Mouse (Mus musculus) forebrain, embryonic 10.5 days (tissue): ENCODE results near the gene Agap1. TPM values are rescaled to one million over a fixed set of nuclear protein-coding genes. Genes with fewer than 3 reads are reported as not detected.
A peak's percentile ranks its signal among the peaks of the same experiment; 100 is the strongest.

Experiments used
- DNase-seq: peaks from one replicate; pipeline ENCODE4 v3.0.0-alpha.2; 2017; ENCODE audit warnings: low spot score; ENCODE audit errors: extremely low spot score
- H3K27ac ChIP-seq: fragments of 300-500 bp; sonication (generic); 2 replicates; pipeline ENCODE4 v1.5.1; 2016; ENCODE audit warnings: mild to moderate bottlenecking
- H3K27me3 ChIP-seq: fragments of 300-500 bp; sonication (generic); 2 replicates; pipeline ENCODE4 v1.6.1; 2016; ENCODE audit warnings: mild to moderate bottlenecking; ENCODE audit not compliant: poor library complexity, severe bottlenecking
- H3K36me3 ChIP-seq: fragments of 300-500 bp; sonication (generic); replicated peaks from 2 replicates; pipeline ENCODE4 v1.6.1; 2016; ENCODE audit warnings: mild to moderate bottlenecking, moderate library complexity
- H3K4me1 ChIP-seq: fragments of 300-500 bp; sonication (generic); 2 replicates; pipeline ENCODE4 v1.6.1; 2016
- H3K4me3 ChIP-seq: fragments of 300-500 bp; sonication (generic); 2 replicates; pipeline ENCODE4 v1.5.1; 2016; ENCODE audit warnings: mild to moderate bottlenecking, moderate library complexity
- H3K9me3 ChIP-seq: fragments of 300-500 bp; sonication (generic); 2 replicates; pipeline ENCODE4 v1.6.1; 2016; ENCODE audit warnings: mild to moderate bottlenecking, moderate library complexity
- WGBS: fragments of 180-500 bp; shearing (Covaris S2); methylation state at CpG from one replicate; pipeline ENCODE4 v1.1.7; 2016; 5-methylcytosine and 5-hydroxymethylcytosine counted together
- polyA plus RNA-seq: library from polyadenylated mRNA; unstranded; fragments of >200 nt; fragmentation: Nextera tagmentation; extraction: Ambion mirVana; gene quantifications from 2 replicates; pipeline ENCODE4 v1.2.1, GENCODE M21; 2016

Agap1 gene
- polyA plus RNA-seq, 1 experiment from 2014 or later = 14.3 TPM

GRCm38 (mm10) chr1:89439351-89439750 lies 15.3 kb upstream of the Agap1 start:
- no peak overlapping the region for H3K27ac ChIP-seq
- DNase-seq = no peak
- H3K9me3 ChIP-seq = no peaks in the 10 kb centered on the region
- H3K27me3 ChIP-seq = peaks cover 5% of the 10 kb centered on the region; the same call in 1 of the 2 replicates
- H3K4me1 ChIP-seq = peaks cover 17% of the 10 kb centered on the region
- H3K36me3 ChIP-seq = no peaks in the 10 kb centered on the region
- 84% methylated on average over 6 of the region's 6 CpGs for WGBS
- H3K4me3 ChIP-seq = no peak overlapping the region

GRCm38 (mm10) chr1:89441236-89441897 lies 13.2 kb upstream of the Agap1 start:
- H3K4me1 ChIP-seq = peaks cover 17% of the 10 kb centered on the region
- no peak overlapping the region for H3K27ac ChIP-seq
- H3K27me3 ChIP-seq = no peaks in the 10 kb centered on the region
- H3K9me3 ChIP-seq = no peaks in the 10 kb centered on the region
- no peak for DNase-seq
- 45% methylated on average over 5 of the region's 5 CpGs for WGBS
- H3K4me3 ChIP-seq = no peak overlapping the region
- H3K36me3 ChIP-seq = no peaks in the 10 kb centered on the region

GRCm38 (mm10) chr1:89443512-89443911 lies 11.1 kb upstream of the Agap1 start:
- Histone ChIP-seq H3K27me3 (no peaks in the 10 kb centered on the region), H3K9me3 (no peaks in the 10 kb centered on the region), H3K27ac (no peak overlapping the region), H3K4me1 (peaks cover 17% of the 10 kb centered on the region), H3K36me3 (no peaks in the 10 kb centered on the region), H3K4me3 (no peak overlapping the region)
- no peak for DNase-seq
- 74% methylated on average over 9 of the region's 9 CpGs for WGBS

- DNase-seq = no peak
These were observed 10.6 kb upstream of the Agap1 start for GRCm38 (mm10) chr1:89444014-89444413.

DNA sequence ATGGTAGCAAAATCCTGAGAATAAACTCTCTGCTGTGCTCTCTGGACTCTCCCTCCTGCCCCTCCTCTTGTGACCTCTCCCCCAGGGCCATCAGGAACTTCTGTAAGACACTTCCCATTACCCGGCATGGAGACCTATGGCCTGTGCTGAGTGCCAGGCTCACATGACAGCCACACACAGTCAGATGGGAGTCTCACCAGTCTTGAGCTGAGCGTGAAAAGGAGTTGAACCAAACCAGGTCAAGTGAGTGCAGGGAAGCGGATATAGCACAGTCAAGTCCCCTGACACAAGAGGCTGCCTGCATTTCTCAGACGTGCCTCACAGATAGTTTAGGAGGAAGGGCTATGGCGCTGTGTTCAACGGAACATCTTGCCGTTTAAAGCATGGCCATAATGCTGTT lies 4.5 kb upstream of the Agap1 start:
- no peak overlapping the region for H3K4me3 ChIP-seq
- H3K27ac ChIP-seq = no peak overlapping the region
- 84% methylated on average over 7 of the region's 7 CpGs for WGBS

More at GRCm38 (mm10) chr1:89444014-89444413, 10.6 kb upstream of the Agap1 start:
- Histone ChIP-seq H3K27me3 (no peaks in the 10 kb centered on the region), H3K27ac (no peak overlapping the region), H3K36me3 (no peaks in the 10 kb centered on the region), H3K9me3 (no peaks in the 10 kb centered on the region), H3K4me1 (peaks cover 17% of the 10 kb centered on the region), H3K4me3 (no peak overlapping the region)
- 87% methylated on average over 3 of the region's 3 CpGs for WGBS

GRCm38 (mm10) chr1:89452138-89452537 lies 2.5 kb upstream of the Agap1 start:
- WGBS = 95% methylated on average over 8 of the region's 8 CpGs
- no peak overlapping the region for H3K4me3 ChIP-seq
- no peak overlapping the region for H3K27ac ChIP-seq
- peaks cover 26% of the 10 kb centered on the region for H3K4me1 ChIP-seq
- no peaks in the 10 kb centered on the region for H3K9me3 ChIP-seq
- peaks cover 16% of the 10 kb centered on the region for H3K27me3 ChIP-seq
- DNase-seq = no peak
- H3K36me3 ChIP-seq = peaks cover 3% of the 10 kb centered on the region; the same call in 1 of the 2 replicates

More for the DNA sequence above, 4.5 kb upstream of the Agap1 start:
- no peaks in the 10 kb centered on the region for H3K9me3 ChIP-seq
- H3K36me3 ChIP-seq = no peaks in the 10 kb centered on the region
- peaks cover 16% of the 10 kb centered on the region for H3K27me3 ChIP-seq
- DNase-seq = no peak
- H3K4me1 ChIP-seq = peaks cover 7% of the 10 kb centered on the region

GRCm38 (mm10) chr1:89453666-89454065 lies 940 bp upstream of the Agap1 start:
- Histone ChIP-seq H3K4me1 (peaks cover 34% of the 10 kb centered on the region), H3K36me3 (peaks cover 17% of the 10 kb centered on the region), H3K27ac (peak overlapping the region; percentile 97), H3K27me3 (peaks cover 16% of the 10 kb centered on the region), H3K4me3 (peak overlapping the region; percentile 83), H3K9me3 (peaks cover 11% of the 10 kb centered on the region)
- no peak for DNase-seq
- WGBS = 39% methylated on average over 6 of the region's 6 CpGs

DNA sequence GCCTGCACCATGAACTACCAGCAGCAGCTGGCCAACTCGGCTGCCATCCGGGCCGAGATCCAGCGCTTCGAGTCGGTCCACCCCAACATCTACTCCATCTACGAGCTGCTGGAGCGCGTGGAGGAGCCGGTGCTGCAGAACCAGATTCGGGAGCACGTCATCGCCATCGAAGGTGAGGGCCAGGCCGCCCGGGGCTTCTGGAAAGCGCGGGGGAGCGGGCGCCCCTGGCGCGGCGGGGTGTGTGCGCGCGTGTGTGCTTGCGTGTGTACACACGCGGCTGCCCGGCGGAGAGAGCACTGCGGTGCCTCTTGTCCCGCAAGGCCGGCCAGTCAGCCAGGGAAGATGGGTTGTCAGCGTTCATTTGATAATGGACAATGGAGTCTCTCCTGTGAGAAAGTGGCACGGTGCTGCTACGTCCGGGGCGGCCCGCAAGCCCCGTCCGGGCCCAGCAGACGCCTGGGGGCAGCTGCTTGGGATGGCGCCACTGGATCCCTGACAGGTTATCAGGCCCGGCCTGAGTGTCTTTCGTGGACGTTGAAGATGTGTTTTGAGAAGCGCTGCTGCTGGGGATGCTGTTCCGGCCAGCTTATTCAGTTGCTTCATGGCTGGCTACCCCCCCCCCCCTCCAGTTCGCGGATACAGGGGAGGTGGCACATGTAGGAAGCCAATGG lies 950 bp downstream of the Agap1 start:
- H3K27ac ChIP-seq = peak overlapping the region; percentile 97
- WGBS = under 1% methylated on average over 51 of the region's 51 CpGs
- peaks cover 16% of the 10 kb centered on the region for H3K27me3 ChIP-seq

GRCm38 (mm10) chr1:89456456-89456855 lies 1.9 kb downstream of the Agap1 start:
- H3K27ac ChIP-seq = peak overlapping the region; percentile 97; the same call in 1 of the 2 replicates
- H3K4me3 ChIP-seq = peak overlapping the region; percentile 83
- no peak for DNase-seq
- peaks cover 47% of the 10 kb centered on the region for H3K4me1 ChIP-seq
- peaks cover 13% of the 10 kb centered on the region for H3K9me3 ChIP-seq
- H3K36me3 ChIP-seq = peaks cover 22% of the 10 kb centered on the region
- H3K27me3 ChIP-seq = peaks cover 16% of the 10 kb centered on the region
- 27% methylated on average over 5 of the region's 5 CpGs for WGBS

More for the DNA sequence above, 950 bp downstream of the Agap1 start:
- DNase-seq = peak; percentile 57
- Histone ChIP-seq H3K4me1 (peaks cover 38% of the 10 kb centered on the region), H3K9me3 (peaks cover 13% of the 10 kb centered on the region), H3K36me3 (peaks cover 22% of the 10 kb centered on the region), H3K4me3 (peak overlapping the region; percentile 83)

DNA sequence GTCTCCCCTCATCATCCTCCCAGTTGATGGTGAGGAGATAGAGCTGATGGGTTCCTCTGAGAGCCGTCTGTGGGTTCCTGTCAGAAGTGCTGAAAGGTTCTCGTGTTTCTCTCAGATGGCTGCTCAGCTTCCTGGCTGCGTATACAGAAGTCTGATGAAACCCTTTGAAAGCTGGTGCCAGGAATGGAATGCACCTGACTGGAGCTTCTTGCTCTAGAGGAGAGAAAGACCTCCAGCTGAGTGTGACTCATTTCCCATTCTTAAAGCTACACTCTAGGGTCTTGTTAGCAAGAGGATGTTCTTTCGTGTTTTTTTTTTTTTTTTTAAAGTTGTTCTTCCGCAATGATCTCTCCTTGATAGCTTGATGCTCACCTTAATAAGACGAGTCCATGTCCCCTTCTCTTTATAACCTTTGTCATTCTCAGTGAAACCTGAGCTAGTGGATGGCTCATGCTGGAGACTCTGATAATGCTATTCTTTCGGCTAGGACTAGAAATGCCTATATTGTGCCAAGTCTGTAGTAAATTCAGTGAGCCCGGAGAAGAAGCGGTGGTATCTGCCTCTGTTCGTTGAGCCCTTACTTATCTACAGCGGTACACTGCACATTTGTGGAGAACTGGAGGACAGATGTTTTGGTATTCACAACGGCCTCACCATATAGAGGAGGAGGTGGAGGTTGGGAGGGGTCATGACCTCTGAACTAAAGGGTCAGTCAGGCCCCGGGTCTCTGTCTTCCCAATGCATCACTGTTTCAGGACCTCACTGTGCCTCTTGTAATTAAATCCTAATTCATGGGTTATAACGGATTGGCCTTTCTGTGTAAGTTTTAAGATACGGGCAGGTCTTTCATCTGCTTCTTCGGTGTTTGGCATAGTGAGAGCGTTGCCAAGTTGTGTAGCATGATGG lies 2.8 kb downstream of the Agap1 start:
- H3K27me3 ChIP-seq = peaks cover 11% of the 10 kb centered on the region
- peaks cover 22% of the 10 kb centered on the region for H3K36me3 ChIP-seq
- H3K4me3 ChIP-seq = peak overlapping the region; percentile 83
- H3K27ac ChIP-seq = no peak overlapping the region
- H3K4me1 ChIP-seq = peaks cover 57% of the 10 kb centered on the region
- 64% methylated on average over 17 of the region's 17 CpGs for WGBS
- H3K9me3 ChIP-seq = peaks cover 13% of the 10 kb centered on the region
- DNase-seq = no peak

- no peak for DNase-seq
- 80% methylated on average over 5 of the region's 5 CpGs for WGBS
- no peak overlapping the region for H3K4me3 ChIP-seq
- H3K36me3 ChIP-seq = peaks cover 27% of the 10 kb centered on the region
- H3K27ac ChIP-seq = no peak overlapping the region
- H3K27me3 ChIP-seq = no peaks in the 10 kb centered on the region
- peaks cover 13% of the 10 kb centered on the region for H3K9me3 ChIP-seq
- peaks cover 71% of the 10 kb centered on the region for H3K4me1 ChIP-seq
These were observed 7.3 kb downstream of the Agap1 start for GRCm38 (mm10) chr1:89461881-89462280.

DNA sequence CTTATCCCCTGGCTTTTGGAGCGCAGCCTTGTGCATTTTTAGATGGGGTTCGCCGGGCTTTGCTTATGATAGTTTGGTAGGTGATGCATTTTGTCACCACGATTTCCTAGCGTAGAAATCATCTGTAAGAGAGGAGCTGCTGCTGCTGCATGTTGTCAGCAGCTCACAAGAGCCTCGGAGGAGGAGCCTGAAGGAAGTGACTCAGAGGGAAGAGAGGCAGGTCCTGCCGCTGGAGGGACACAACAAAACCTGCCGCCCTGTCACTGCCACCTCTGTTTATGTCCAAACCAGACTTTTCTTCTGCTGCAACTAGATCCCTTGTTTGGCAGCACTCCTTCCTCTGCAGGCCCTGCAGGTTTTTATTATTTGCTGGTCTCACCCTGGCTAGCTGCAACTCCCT lies 8.5 kb downstream of the Agap1 start:
- peaks cover 8% of the 10 kb centered on the region for H3K9me3 ChIP-seq
- WGBS = 59% methylated on average over 8 of the region's 8 CpGs
- no peak overlapping the region for H3K27ac ChIP-seq
- peaks cover 73% of the 10 kb centered on the region for H3K4me1 ChIP-seq
- DNase-seq = no peak
- H3K27me3 ChIP-seq = no peaks in the 10 kb centered on the region
- no peak overlapping the region for H3K4me3 ChIP-seq
- H3K36me3 ChIP-seq = peaks cover 16% of the 10 kb centered on the region
